Mouse (Mus musculus) limb, embryonic 15.5 days (tissue): ENCODE measurements around the gene Nkx6-1. TPM values are rescaled to one million over a fixed set of nuclear protein-coding genes. Genes with fewer than 3 reads are reported as not detected.

Source experiments
- ATAC-seq: fragments of 200-750 bp; cut with Nextera tagmentation; 2 replicates; pipeline ENCODE4 v1.8.0; 2017; ENCODE audit warnings: low read depth, moderate TSS enrichment; ENCODE audit not compliant: insufficient number of reproducible peaks, low FRiP score, low TSS enrichment
- H3K27ac ChIP-seq: fragments of 300-500 bp; sonication (generic); 2 replicates; pipeline ENCODE4 v1.5.1; 2015; ENCODE audit warnings: moderate library complexity, mild to moderate bottlenecking, inconsistent platforms
- H3K27me3 ChIP-seq: fragments of 300-500 bp; sonication (generic); 2 replicates; pipeline ENCODE4 v1.6.1; 2015; ENCODE audit warnings: inconsistent platforms
- H3K36me3 ChIP-seq: fragments of 300-500 bp; sonication (generic); 2 replicates; pipeline ENCODE4 v1.6.1; 2015; ENCODE audit warnings: inconsistent platforms
- H3K4me1 ChIP-seq: fragments of 300-500 bp; sonication (generic); 2 replicates; pipeline ENCODE4 v1.6.1; 2015; ENCODE audit warnings: inconsistent platforms
- H3K4me2 ChIP-seq: fragments of 300-500 bp; sonication (generic); 2 replicates; pipeline ENCODE4 v1.6.1; 2015; ENCODE audit warnings: mild to moderate bottlenecking, inconsistent platforms
- H3K4me3 ChIP-seq: fragments of 300-500 bp; sonication (generic); 2 replicates; pipeline ENCODE4 v1.5.1; 2015; ENCODE audit warnings: mild to moderate bottlenecking, inconsistent platforms
- H3K9ac ChIP-seq: fragments of 300-500 bp; sonication (generic); 2 replicates; pipeline ENCODE4 v1.6.1; 2015; ENCODE audit warnings: inconsistent platforms
- H3K9me3 ChIP-seq: fragments of 300-500 bp; sonication (generic); 2 replicates; pipeline ENCODE4 v1.6.1; 2016; ENCODE audit warnings: inconsistent platforms
- WGBS: fragments of 180-500 bp; shearing (Covaris S2); methylation state at CpG from one replicate; pipeline ENCODE4 v1.1.7; 2015; 5-methylcytosine and 5-hydroxymethylcytosine counted together
- polyA plus RNA-seq: library from polyadenylated mRNA; unstranded; fragments of >200 nt; fragmentation: Nextera tagmentation; extraction: Ambion mirVana; gene quantifications from 2 replicates; pipeline ENCODE4 v1.2.1, GENCODE M21; 2015

Nkx6-1 gene
- polyA plus RNA-seq = 0.12 TPM in 1 of 2 replicates, not detected in the other

DNA sequence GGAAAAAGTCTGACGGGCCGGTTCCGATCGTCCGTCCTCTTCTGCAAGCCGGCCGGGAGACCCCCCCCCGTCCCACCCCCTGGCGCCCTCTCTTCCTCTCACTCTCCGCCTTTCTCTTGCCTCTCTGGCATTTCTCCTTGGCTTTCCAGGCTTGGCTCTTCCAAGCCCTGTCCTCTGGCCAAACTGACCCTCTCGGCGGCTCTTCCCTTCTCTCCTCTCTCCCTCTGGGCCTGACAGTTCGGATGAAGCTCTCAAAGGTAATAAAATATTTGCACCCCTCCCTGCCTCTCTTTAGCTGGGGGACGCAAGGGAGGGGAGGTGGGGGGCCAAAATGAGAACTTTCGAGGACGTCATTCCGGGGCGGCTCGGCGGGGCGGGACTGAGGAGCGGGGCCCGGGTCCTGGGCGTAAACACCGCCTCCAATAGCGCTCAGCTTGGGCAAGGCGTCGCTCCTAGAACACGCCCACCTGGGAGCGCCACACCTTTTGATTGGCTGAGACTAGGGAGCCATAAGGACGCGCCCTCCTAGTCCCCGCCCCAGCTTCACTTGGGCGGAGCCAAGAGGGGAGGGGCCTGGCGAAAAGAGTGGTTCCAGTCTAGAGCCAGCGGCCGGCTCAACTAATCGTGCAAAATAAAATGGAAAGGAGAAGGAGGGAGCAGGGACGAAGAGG lies at the start of gene Nkx6-1:
Gene Nkx6-1, minus strand, starts transcription at position 52 of the 671 bp plus-strand sequence.
- WGBS = under 1% methylated on average over 39 of the region's 39 CpGs
- peak within 1 kb of the TSS; percentile 41 for H3K4me3 ChIP-seq
- peaks cover 94% of the 10 kb centered on the region for H3K27me3 ChIP-seq
- peak within 1 kb of the TSS; percentile 86 for H3K4me2 ChIP-seq
- no peak within 1 kb of the TSS for H3K27ac ChIP-seq
- ATAC-seq = peak; percentile 96
- H3K36me3 ChIP-seq = no peaks in the 10 kb centered on the region
- no peak within 1 kb of the TSS for H3K9ac ChIP-seq
- H3K4me1 ChIP-seq = peaks cover 32% of the 10 kb centered on the region
- H3K9me3 ChIP-seq = no peaks in the 10 kb centered on the region

DNA sequence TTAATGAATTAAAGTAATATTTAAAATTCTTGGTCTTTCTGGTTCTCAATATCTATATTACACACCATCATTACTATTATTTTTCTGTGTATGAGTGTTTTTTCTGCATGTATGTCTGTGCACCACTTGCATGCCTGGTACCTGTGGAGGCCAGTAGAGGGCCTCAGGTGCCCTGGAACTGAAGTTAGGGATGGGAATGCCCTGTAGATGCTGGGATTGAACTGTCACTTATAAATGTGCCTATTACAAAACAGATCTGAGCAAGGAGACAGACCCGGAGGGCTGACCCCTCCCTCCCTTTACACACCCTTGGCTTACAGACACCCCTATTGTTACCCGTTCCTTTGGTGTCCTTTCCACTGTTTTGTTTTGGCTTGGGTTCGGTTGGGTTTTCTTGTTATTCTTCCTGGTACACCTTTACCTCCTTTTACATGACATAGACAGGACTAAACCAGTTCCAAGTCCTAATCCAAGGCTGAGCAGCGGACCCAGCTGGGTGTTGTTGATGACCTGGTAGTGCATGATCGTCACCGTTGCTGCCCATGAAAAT lies 48.3 kb upstream of the Nkx6-1 start:
- no peaks in the 10 kb centered on the region for H3K27me3 ChIP-seq
- no peak overlapping the region for H3K9ac ChIP-seq
- H3K4me3 ChIP-seq = no peak overlapping the region
- H3K9me3 ChIP-seq = no peaks in the 10 kb centered on the region
- H3K4me1 ChIP-seq = no peaks in the 10 kb centered on the region
- H3K4me2 ChIP-seq = no peak overlapping the region
- H3K27ac ChIP-seq = no peak overlapping the region
- ATAC-seq = no peak
- 77% methylated on average over 6 of the region's 6 CpGs for whole genome bisulfite sequencing
- H3K36me3 ChIP-seq = no peaks in the 10 kb centered on the region

DNA sequence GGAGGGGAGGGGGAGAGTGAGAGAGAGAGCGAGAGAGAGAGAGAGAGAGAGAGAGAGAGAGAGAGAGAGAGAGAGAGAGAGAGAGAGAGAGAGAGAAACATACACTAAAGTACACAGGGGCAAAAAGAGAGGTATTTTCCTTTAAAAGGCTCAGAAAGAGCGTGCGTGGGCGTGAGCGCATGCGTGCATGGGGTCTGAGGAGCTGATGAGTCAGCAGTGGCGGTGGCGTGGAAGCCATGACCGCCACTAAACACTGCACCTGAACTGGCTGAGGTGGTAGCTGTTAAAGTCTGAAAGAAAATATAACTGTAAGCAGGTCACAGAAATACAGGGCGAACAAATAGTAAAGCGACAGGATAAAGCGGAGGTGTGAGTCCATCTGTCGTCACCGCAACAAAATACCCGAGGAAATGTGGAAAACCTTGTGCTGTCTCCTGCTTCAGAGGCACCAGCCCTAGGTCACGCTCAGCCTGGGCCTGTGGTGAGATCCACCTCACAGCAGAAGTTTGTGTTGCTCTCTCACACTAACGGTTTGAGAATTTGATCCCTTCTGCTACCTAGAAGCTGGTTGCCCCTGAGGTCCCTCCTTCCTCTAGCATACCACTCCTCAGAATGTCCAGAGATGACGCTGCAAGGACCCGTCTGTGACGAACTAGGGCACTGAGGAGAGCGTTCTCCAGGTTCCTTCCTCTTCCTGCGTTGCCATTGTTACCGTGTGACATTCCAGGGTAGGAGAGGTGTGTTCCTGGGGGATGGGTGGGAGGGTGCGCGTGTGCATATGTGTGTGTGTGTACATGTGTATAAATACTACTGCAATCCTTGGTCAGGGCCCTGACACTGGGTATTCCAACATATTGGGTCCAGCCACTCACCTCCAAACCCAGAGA lies 38.8 kb upstream of the Nkx6-1 start:
- Histone ChIP-seq H3K4me1 (no peaks in the 10 kb centered on the region), H3K9me3 (no peaks in the 10 kb centered on the region), H3K27me3 (no peaks in the 10 kb centered on the region), H3K4me3 (peak overlapping the region; percentile 10; the same call in 1 of the 2 replicates), H3K4me2 (0 out of 2 replicates have a peak overlapping the region, but pooled peaks have one; percentile 12), H3K27ac (no peak overlapping the region), H3K9ac (no peak overlapping the region), H3K36me3 (no peaks in the 10 kb centered on the region)
- WGBS = 56% methylated on average over 24 of the region's 25 CpGs
- no peak for ATAC-seq

DNA sequence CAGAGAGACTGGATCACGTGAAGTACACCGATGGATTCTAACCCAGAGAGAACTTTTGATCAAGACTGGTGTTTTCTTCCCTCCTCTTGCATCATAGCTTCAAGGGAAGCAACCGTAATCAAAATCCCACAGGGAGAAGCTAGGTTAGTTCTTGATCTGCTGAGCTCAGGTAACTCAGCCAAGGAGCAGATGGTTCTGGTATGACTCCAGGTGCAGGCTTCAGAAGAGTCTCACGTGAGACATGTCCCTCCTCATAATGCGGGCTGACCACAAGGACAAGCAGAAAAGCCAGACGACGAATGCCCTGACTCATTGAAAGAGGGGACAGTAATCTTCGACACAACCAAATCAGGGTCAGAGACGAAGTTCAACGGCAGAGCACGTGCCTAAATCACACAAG lies 37.8 kb upstream of the Nkx6-1 start:
- Histone ChIP-seq H3K27ac (no peak overlapping the region), H3K9me3 (no peaks in the 10 kb centered on the region), H3K9ac (no peak overlapping the region), H3K36me3 (no peaks in the 10 kb centered on the region), H3K4me3 (no peak overlapping the region), H3K4me2 (no peak overlapping the region), H3K27me3 (no peaks in the 10 kb centered on the region), H3K4me1 (no peaks in the 10 kb centered on the region)
- no peak for ATAC-seq
- WGBS = 76% methylated on average over 11 of the region's 11 CpGs

DNA sequence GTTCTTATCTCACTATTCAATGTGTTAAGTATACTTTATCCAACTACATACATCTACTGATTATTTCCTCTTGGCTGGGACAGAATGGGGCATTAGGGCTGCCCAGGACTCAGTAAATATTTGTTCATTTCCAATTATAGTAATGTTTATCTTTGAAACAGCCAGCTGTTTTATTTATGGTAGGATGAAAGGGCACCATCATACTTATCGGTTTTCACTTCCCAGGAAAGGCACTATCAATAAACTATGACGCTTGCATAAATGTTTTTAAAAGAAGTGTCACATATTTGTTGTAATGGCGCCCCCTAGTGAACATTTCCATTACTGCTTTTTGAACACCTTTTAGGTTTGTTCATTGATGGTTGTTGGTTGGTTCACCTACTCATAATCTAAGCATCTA lies 35.8 kb upstream of the Nkx6-1 start:
- no peaks in the 10 kb centered on the region for H3K9me3 ChIP-seq
- no peaks in the 10 kb centered on the region for H3K4me1 ChIP-seq
- WGBS = 6% methylated on average over 3 of the region's 3 CpGs
- H3K4me2 ChIP-seq = no peak overlapping the region
- H3K4me3 ChIP-seq = no peak overlapping the region
- H3K27ac ChIP-seq = no peak overlapping the region
- ATAC-seq = no peak
- no peak overlapping the region for H3K9ac ChIP-seq
- no peaks in the 10 kb centered on the region for H3K27me3 ChIP-seq
- H3K36me3 ChIP-seq = no peaks in the 10 kb centered on the region

DNA sequence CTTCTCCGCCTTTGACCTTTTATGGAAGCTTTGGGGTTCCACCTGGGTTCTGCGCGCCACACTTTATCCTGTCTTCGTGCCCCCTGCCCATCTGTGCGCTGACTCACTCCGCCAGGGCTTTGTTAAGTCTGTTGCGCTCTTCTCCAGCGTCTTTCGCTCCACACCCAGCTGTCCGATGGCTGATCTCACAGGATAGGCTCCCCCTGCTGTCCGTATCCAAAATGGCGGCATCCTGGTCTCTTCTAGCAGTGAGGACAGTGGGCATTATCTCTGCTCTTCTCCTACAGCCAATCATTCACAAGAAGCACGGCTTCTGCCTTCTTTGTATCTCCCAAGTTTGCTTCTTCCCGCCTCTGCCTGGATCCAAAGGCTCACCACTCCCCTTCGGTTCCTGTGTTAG lies 23.8 kb upstream of the Nkx6-1 start:
- ATAC-seq = no peak
- Histone ChIP-seq H3K4me1 (peaks cover 4% of the 10 kb centered on the region; the same call in 1 of the 2 replicates), H3K36me3 (no peaks in the 10 kb centered on the region), H3K4me2 (peak overlapping the region; percentile 24; the same call in 1 of the 2 replicates), H3K4me3 (no peak overlapping the region), H3K9ac (no peak overlapping the region), H3K27me3 (peaks cover 3% of the 10 kb centered on the region; the same call in 1 of the 2 replicates), H3K27ac (no peak overlapping the region), H3K9me3 (no peaks in the 10 kb centered on the region)
- WGBS = 26% methylated on average over 15 of the region's 15 CpGs

DNA sequence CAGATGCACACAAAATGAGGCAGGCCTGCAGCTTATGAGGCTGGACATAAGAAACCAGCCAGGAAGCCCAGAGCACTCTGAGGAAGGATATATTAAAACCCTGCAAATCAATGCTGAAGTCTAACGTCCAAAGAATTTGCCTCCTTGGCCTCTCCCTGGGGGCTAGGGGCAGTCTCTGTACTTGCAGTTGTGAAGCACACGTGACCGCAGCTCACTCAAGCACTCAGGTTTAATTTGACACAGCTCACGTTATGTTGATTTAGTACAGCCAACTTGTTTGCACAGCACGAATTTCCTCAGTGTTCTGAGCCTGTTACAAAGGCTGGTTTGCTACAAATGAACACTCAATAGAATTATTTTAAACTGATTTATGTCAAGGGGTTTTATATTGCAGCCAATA lies 18.5 kb upstream of the Nkx6-1 start:
- Histone ChIP-seq H3K4me3 (no peak overlapping the region), H3K4me1 (no peaks in the 10 kb centered on the region), H3K9me3 (no peaks in the 10 kb centered on the region), H3K27me3 (peaks cover 2% of the 10 kb centered on the region; the same call in 1 of the 2 replicates), H3K4me2 (no peak overlapping the region), H3K9ac (no peak overlapping the region), H3K36me3 (no peaks in the 10 kb centered on the region), H3K27ac (no peak overlapping the region)
- 8% methylated on average over 5 of the region's 5 CpGs for WGBS
- ATAC-seq = no peak

DNA sequence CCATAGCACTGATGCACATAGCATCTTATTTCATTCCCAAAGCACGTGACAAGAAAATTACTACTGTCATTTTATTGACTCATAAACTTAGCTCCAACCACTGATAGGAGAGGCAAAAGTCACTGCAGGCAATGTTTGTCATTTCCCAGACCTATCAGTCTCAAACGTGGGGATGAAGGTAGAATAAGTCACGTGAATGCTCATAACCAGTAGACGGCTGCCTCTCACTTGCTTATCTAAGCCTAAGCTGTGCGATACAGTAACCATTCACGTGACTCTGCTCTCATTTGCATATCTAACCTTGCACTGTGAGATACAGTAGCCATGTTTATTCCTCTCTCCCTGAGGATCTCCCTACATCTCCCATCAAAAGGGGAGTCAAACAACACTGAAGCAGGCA lies 15.5 kb upstream of the Nkx6-1 start:
- no peaks in the 10 kb centered on the region for H3K9me3 ChIP-seq
- no peak overlapping the region for H3K9ac ChIP-seq
- no peak overlapping the region for H3K27ac ChIP-seq
- H3K4me2 ChIP-seq = no peak overlapping the region
- no peak overlapping the region for H3K4me3 ChIP-seq
- WGBS = 57% methylated on average over 6 of the region's 6 CpGs
- no peaks in the 10 kb centered on the region for H3K36me3 ChIP-seq
- no peaks in the 10 kb centered on the region for H3K27me3 ChIP-seq
- H3K4me1 ChIP-seq = no peaks in the 10 kb centered on the region
- no peak for ATAC-seq

DNA sequence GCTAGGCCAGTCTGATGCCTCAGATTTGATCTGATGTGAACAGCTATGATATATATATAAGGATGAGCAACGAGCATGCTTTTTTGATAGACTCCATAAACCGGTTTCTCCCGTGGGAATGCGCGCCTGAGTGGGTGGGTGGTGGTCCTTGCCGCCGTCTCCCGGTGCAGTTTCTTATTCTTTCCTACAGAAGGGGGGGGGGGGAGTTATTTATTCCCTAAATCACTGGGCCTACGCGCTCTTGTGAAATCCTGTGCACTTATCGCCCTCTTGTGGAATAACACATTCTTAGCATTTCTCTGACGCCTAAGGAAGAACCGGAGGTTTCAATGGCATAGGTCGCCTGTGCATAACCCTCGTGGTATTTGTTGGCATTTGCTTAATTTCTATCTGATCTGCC lies 4.6 kb upstream of the Nkx6-1 start:
- H3K4me3 ChIP-seq = no peak overlapping the region
- H3K9ac ChIP-seq = no peak overlapping the region
- 2% methylated on average over 15 of the region's 15 CpGs for WGBS
- no peak overlapping the region for H3K4me2 ChIP-seq
- no peak overlapping the region for H3K27ac ChIP-seq
- H3K36me3 ChIP-seq = no peaks in the 10 kb centered on the region
- H3K9me3 ChIP-seq = no peaks in the 10 kb centered on the region
- no peak for ATAC-seq
- peaks cover 16% of the 10 kb centered on the region for H3K4me1 ChIP-seq
- H3K27me3 ChIP-seq = peaks cover 62% of the 10 kb centered on the region

DNA sequence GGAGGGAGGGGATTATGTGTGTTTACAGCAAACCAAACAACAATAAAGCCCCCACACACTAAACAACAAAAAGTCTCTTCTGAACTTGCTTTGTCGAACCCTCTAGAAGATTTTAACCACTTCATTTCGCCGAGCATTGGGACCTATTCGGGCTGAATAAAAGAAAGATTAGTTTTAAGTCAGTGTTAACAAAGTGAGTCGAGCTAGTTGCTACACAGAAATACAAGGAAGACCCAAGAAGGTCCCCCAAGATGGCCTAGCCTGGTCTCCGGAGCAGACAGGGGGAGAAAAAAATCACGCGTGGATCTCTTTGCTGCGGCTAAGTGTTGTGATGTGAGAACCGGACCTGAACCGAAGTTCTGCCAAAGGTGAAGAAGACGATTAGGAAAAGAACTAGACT lies 3.7 kb upstream of the Nkx6-1 start:
- H3K36me3 ChIP-seq = no peaks in the 10 kb centered on the region

DNA sequence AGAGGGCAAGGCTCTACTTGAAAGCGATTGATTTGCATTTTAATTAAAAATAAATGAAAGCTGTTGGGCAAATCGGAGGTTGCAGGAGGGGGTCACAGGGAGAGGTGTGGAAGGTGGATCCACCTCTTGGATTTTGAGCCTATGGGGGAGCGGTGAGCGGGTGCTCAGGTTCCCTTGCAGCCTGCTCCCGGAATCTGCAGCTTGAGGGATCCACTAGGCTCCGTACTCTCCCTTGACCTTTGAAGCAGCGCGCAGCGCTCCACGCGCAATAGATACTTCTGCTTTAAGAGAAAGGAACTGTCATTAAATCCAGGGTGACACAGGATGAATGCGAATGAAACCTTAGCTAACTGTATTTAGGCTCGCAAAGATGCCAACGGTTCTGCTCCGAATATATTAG lies 3.2 kb upstream of the Nkx6-1 start:
- Histone ChIP-seq H3K27ac (no peak overlapping the region), H3K27me3 (peaks cover 76% of the 10 kb centered on the region), H3K9me3 (no peaks in the 10 kb centered on the region), H3K9ac (no peak overlapping the region), H3K36me3 (no peaks in the 10 kb centered on the region), H3K4me2 (no peak overlapping the region), H3K4me3 (no peak overlapping the region), H3K4me1 (peaks cover 30% of the 10 kb centered on the region)
- ATAC-seq = no peak
- WGBS = 2% methylated on average over 15 of the region's 15 CpGs

More for the DNA sequence above, 3.7 kb upstream of the Nkx6-1 start:
- H3K9ac ChIP-seq = no peak overlapping the region
- H3K4me1 ChIP-seq = peaks cover 25% of the 10 kb centered on the region
- H3K4me3 ChIP-seq = no peak overlapping the region
- WGBS = 5% methylated on average over 12 of the region's 12 CpGs
- no peak for ATAC-seq
- H3K4me2 ChIP-seq = no peak overlapping the region
- H3K27ac ChIP-seq = no peak overlapping the region
- H3K9me3 ChIP-seq = no peaks in the 10 kb centered on the region
- peaks cover 71% of the 10 kb centered on the region for H3K27me3 ChIP-seq
